Mouse (Mus musculus) testis, adult 2 months (tissue): Measurements from ENCODE around the gene Fyn. TPM values are rescaled to one million over a fixed set of nuclear protein-coding genes. Genes with fewer than 3 reads are reported as not detected.

Experiments
- H3K27ac ChIP-seq: fragments of 200-500 bp; 2 replicates; pipeline ENCODE4 v1.5.1; 2012; ENCODE audit warnings: low read depth, low read length; ENCODE audit not compliant: control insufficient read depth, insufficient read depth
- H3K27me3 ChIP-seq: fragments of 200-500 bp; 2 replicates; pipeline ENCODE4 v1.6.1; 2012; ENCODE audit warnings: mild to moderate bottlenecking, low read length, moderate library complexity; ENCODE audit not compliant: control insufficient read depth, insufficient read depth
- H3K36me3 ChIP-seq: fragments of 200-500 bp; 2 replicates; pipeline ENCODE4 v1.6.1; 2012; ENCODE audit warnings: mild to moderate bottlenecking, low read length; ENCODE audit not compliant: control insufficient read depth, insufficient read depth
- H3K4me1 ChIP-seq: fragments of 200-500 bp; 2 replicates; pipeline ENCODE4 v1.6.1; 2012; ENCODE audit warnings: low read length; ENCODE audit not compliant: control insufficient read depth, insufficient read depth
- H3K4me3 ChIP-seq: fragments of 200-500 bp; 2 replicates; pipeline ENCODE4 v1.5.1; 2012; ENCODE audit warnings: low read depth, mild to moderate bottlenecking, low read length, moderate library complexity, mixed read lengths; ENCODE audit not compliant: control insufficient read depth
- CTCF ChIP-seq: fragments of 200-500 bp; IDR thresholded peaks from 2 replicates; pipeline ENCODE4 v1.5.1; 2012; ENCODE audit warnings: low read depth, mild to moderate bottlenecking, inconsistent platforms, low read length, moderate library complexity; ENCODE audit not compliant: control insufficient read depth, insufficient read depth, insufficient replicate concordance
- POLR2A ChIP-seq: fragments of 200-500 bp; IDR thresholded peaks from 2 replicates; pipeline ENCODE4 v1.6.1; 2012; ENCODE audit warnings: low read depth, mild to moderate bottlenecking, inconsistent platforms, low read length, moderate library complexity; ENCODE audit not compliant: control insufficient read depth
- polyA plus RNA-seq: library from polyadenylated mRNA; depleted of rRNA; stranded (reverse); fragments of >200 nt; gene quantifications from 2 replicates; pipeline ENCODE4 v1.2.3, GENCODE M21; 2012

Fyn gene
- polyA plus RNA-seq, 1 experiment, result 18.8 TPM

DNA sequence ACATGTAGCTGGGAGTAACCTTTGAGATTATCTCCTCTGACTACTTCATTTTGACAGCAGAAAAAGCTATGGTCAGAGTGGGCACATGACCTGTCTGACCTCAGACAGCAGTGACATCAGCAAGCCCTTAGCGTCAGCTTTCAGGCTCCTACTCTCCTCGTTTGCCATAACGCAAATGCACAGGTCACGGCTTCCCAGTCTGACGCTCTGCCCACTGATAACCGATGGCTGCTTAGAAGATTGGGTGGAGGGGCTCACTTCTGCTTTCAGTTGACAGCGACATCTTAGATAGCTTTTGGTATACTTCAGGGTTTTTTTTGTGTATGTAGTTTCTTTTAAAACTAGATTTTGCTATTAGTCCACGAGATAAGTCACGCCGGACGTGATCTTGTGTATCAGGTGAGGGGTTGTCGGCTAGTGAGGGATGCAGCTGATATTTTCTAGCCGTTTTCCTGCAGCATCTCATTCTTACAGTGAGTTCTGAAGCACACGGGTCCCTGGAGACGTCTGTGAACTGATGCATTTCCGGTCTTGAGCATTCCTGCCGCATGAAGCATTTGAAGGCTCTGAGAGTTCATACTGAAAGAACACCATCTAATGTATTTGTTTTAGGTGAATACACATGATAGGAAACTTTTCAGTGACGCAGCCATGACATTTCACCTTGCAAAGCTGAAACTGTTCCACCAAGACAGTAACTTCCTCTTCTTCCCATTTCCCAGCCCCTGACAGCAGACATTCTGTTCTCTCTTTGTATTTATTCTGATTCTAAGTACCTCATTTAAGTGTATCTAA lies 44.4 kb downstream of the Fyn start:
- no peak for TF ChIP-seq POLR2A
- no peak for TF ChIP-seq CTCF
- H3K36me3 ChIP-seq, result no peaks in the 10 kb centered on the region
- H3K4me1 ChIP-seq, result no peaks in the 10 kb centered on the region; the same call in 1 of the 2 replicates
- H3K4me3 ChIP-seq, result no peak overlapping the region
- H3K27me3 ChIP-seq, result no peaks in the 10 kb centered on the region
- no peak overlapping the region for H3K27ac ChIP-seq

DNA sequence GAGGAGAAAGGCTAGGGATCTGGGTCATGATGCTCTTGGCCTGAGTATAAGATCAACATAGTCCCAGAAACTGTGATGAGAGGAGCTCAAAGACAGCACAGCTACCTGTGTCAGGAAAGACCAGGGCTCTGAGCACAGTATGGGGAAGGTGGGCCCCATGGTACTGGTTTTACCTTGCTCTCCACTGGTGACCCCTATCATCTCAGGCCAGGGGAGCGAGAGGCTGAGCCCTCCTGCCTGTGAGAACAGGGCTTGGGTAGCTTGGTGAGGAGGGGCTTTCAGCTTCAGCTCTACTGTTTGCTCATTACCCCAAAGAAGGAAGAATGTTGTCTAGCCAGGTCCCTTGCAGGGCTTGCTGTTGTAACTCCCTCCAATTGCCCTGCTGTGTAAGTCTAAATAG lies 45.4 kb downstream of the Fyn start:
- no peaks in the 10 kb centered on the region; the same call in 1 of the 2 replicates for H3K4me1 ChIP-seq
- H3K27me3 ChIP-seq, result no peaks in the 10 kb centered on the region
- no peaks in the 10 kb centered on the region for H3K36me3 ChIP-seq
- TF ChIP-seq POLR2A (no peak), CTCF (no peak)
- H3K27ac ChIP-seq, result no peak overlapping the region
- no peak overlapping the region for H3K4me3 ChIP-seq

DNA sequence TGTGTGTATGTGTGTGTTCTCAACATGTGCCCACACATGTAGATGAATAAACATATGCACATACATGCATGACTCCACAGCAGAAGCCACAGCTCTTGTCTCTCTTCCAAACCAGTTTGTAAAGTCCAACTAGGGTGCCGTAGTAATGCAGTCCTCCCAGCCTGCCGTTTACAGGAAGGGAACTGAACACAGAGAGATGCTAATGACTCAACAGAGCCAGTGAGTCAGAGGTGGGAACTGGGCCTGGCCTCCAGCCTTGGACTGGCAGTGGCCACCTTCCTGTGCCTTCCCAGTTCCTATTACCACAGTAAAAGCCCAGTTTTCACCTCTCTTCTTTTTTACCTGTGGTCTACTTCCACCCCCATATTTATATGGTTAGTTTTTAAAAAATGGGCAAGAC lies 46.9 kb downstream of the Fyn start:
- no peaks in the 10 kb centered on the region for H3K36me3 ChIP-seq
- TF ChIP-seq POLR2A (no peak), CTCF (no peak)
- H3K4me1 ChIP-seq, result no peaks in the 10 kb centered on the region; the same call in 1 of the 2 replicates

DNA sequence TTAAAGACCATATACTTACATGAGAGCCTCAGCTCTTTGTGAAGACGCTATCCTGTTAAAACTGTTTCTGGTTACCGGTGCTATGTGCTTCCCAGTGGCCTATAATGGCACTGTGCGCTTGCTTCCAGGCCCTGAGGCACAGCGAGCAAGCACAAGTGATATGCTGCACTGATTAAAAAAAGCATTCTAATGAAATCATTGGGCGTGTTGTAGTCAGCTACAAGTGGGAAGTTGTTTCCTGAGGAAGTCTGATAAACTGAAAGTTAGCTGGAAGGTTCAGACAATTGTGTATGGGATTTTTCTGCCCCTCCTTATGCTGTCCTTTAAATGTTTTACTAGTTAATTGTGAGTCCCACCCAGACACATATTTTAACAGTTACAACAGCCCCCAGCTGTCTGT lies 49.0 kb downstream of the Fyn start:
- H3K4me1 ChIP-seq, result no peaks in the 10 kb centered on the region; the same call in 1 of the 2 replicates
- H3K27me3 ChIP-seq, result no peaks in the 10 kb centered on the region
- TF ChIP-seq POLR2A (no peak), CTCF (no peak)
- no peak overlapping the region for H3K27ac ChIP-seq
- no peak overlapping the region for H3K4me3 ChIP-seq
- no peaks in the 10 kb centered on the region for H3K36me3 ChIP-seq

More for the DNA sequence above, 46.9 kb downstream of the Fyn start:
- Histone ChIP-seq H3K27me3 (no peaks in the 10 kb centered on the region), H3K4me3 (no peak overlapping the region), H3K27ac (no peak overlapping the region)

DNA sequence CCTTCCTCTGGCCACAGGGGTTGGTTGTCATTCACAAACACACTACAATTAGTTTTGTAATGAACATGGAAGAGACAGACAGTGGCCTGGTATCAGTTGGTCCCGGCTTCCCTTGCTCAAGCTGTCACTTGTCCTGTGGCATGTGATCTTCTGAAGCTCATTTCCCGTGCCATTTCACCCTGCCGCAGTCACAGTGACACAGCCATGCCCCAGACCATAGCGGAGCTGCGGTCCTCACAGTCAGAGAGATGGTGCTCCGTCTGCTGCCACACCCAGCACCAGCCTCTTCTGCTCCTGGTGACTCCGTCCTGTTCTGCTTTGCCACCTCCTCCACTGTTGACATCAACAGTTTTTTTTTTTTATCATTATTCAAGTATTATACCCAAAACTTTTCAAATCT lies 49.7 kb downstream of the Fyn start:
- TF ChIP-seq POLR2A, result no peak
- no peak for TF ChIP-seq CTCF
- Histone ChIP-seq H3K4me3 (no peak overlapping the region), H3K4me1 (no peaks in the 10 kb centered on the region; the same call in 1 of the 2 replicates), H3K27ac (no peak overlapping the region), H3K36me3 (no peaks in the 10 kb centered on the region), H3K27me3 (no peaks in the 10 kb centered on the region)

DNA sequence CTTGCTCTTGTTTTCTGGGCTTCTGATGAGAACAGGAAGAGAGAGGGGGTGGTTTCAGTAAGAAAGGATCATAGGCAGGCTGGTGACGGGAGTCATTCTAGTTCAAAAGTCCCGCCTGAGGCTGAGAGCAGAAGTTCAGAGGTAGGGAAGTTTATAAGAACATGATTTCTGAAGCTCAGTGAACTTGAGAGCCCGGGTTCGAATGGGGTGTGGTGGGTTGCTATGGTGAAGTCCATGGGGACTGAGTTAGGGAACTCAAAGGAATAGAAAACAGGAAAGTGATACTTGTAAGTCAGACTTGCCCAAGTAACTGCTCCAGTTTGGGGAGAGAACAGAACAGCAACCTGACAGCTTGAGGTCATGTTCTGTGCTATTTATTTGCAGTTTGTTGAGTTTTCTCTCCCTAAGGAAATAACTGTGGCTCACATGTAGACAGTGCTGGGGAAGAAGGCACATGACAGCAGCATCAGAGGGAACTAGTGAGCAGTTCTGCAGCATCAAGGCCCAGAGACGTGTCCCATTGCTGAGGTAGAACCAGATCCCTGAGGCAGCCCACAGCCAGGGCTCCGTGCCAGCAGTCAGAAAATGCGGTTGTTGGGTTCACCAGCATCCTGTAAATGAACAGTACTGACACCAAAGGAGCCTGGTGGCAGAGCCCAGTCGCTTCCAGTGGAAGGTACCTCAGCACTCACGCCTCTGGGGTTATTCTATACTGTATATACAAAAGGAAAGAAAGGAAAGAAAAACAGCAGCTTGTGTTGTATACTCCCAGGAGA lies 52.4 kb downstream of the Fyn start:
- H3K4me1 ChIP-seq, result no peaks in the 10 kb centered on the region; the same call in 1 of the 2 replicates
- no peaks in the 10 kb centered on the region for H3K36me3 ChIP-seq
- H3K27me3 ChIP-seq, result no peaks in the 10 kb centered on the region
- TF ChIP-seq CTCF (no peak), POLR2A (no peak)
- H3K4me3 ChIP-seq, result no peak overlapping the region; the same call in 1 of the 2 replicates
- H3K27ac ChIP-seq, result no peak overlapping the region

DNA sequence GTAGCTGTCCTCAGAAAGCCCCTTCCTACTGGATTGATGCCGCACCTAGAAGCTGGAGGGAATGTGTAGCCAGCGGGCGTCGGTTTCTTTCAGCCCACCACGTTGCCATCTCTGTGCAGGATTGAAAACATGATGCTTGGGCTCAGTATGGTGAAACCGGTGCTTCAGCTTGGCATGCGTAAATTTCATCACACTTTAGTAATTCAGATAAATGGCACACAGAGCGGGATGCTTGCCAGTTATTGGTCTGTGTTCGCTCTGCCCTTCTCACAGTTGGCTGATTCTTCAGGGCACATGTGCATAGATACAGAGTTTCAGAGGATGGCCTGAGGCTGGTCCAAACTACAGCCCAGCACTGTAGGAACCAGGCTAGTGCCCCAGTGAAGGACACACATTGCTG lies 53.1 kb downstream of the Fyn start:
- H3K27ac ChIP-seq, result no peak overlapping the region
- TF ChIP-seq CTCF, result no peak
- TF ChIP-seq POLR2A, result no peak
- H3K27me3 ChIP-seq, result no peaks in the 10 kb centered on the region
- H3K36me3 ChIP-seq, result no peaks in the 10 kb centered on the region
- H3K4me1 ChIP-seq, result no peaks in the 10 kb centered on the region; the same call in 1 of the 2 replicates
- no peak overlapping the region for H3K4me3 ChIP-seq
